Mouse (Mus musculus) heart, embryonic 13.5 days (tissue): ENCODE measurements around the gene 4933402N03Rik. TPM values are rescaled to one million over a fixed set of nuclear protein-coding genes. Genes with fewer than 3 reads are reported as not detected.

ENCODE experiments used
- ATAC-seq: fragments of 200-750 bp; cut with Nextera tagmentation; 2 replicates; pipeline ENCODE4 v1.8.0; 2017; ENCODE audit warnings: moderate TSS enrichment; ENCODE audit not compliant: insufficient number of reproducible peaks, low FRiP score, low TSS enrichment; ENCODE audit errors: extremely low read depth
- H3K27ac ChIP-seq: fragments of 300-500 bp; sonication (generic); replicated peaks from 2 replicates; pipeline ENCODE4 v1.5.1; 2015; ENCODE audit warnings: moderate library complexity, mild to moderate bottlenecking, inconsistent platforms
- H3K27me3 ChIP-seq: fragments of 300-500 bp; sonication (generic); replicated peaks from 2 replicates; pipeline ENCODE4 v1.6.1; 2015; ENCODE audit warnings: mild to moderate bottlenecking, inconsistent platforms
- H3K36me3 ChIP-seq: fragments of 300-500 bp; sonication (generic); 2 replicates; pipeline ENCODE4 v1.6.1; 2015; ENCODE audit warnings: mild to moderate bottlenecking, inconsistent platforms
- H3K4me1 ChIP-seq: fragments of 300-500 bp; sonication (generic); 2 replicates; pipeline ENCODE4 v1.6.1; 2015; ENCODE audit warnings: inconsistent platforms
- H3K4me2 ChIP-seq: fragments of 300-500 bp; sonication (generic); 2 replicates; pipeline ENCODE4 v1.6.1; 2015; ENCODE audit warnings: inconsistent platforms, mild to moderate bottlenecking, moderate library complexity
- H3K4me3 ChIP-seq: fragments of 300-500 bp; sonication (generic); 2 replicates; pipeline ENCODE4 v1.5.1; 2015; ENCODE audit warnings: moderate library complexity, mild to moderate bottlenecking, inconsistent platforms
- H3K9ac ChIP-seq: fragments of 300-500 bp; sonication (generic); 2 replicates; pipeline ENCODE4 v1.6.1; 2015; ENCODE audit warnings: inconsistent platforms, mild to moderate bottlenecking, moderate library complexity
- H3K9me3 ChIP-seq: fragments of 300-500 bp; sonication (generic); 2 replicates; pipeline ENCODE4 v1.6.1; 2016; ENCODE audit warnings: inconsistent platforms
- WGBS: fragments of 180-500 bp; shearing (Covaris S2); methylation state at CpG from one replicate; pipeline ENCODE4 v1.1.7; 2015; ENCODE audit warnings: mixed read lengths; 5-methylcytosine and 5-hydroxymethylcytosine counted together
- polyA plus RNA-seq: library from polyadenylated mRNA; unstranded; fragments of >200 nt; fragmentation: Nextera tagmentation; extraction: Ambion mirVana; gene quantifications from 2 replicates; pipeline ENCODE4 v1.2.1, GENCODE M21; 2015

The 4933402N03Rik gene
- not detected in 2 replicates for polyA plus RNA-seq

- 0 out of 2 replicates have a peak, but pooled peaks cover 4% of the 10 kb centered on the region for H3K27me3 ChIP-seq
- H3K9me3 ChIP-seq = no peaks in the 10 kb centered on the region
- H3K27ac ChIP-seq = no peak within 1 kb of the TSS
- no peak within 1 kb of the TSS for H3K9ac ChIP-seq
- no peaks in the 10 kb centered on the region for H3K4me1 ChIP-seq
- WGBS = 77% methylated on average over 2 of the region's 2 CpGs
- no peaks in the 10 kb centered on the region for H3K36me3 ChIP-seq
- H3K4me3 ChIP-seq = no peak within 1 kb of the TSS
- no peak for ATAC-seq
- H3K4me2 ChIP-seq = no peak within 1 kb of the TSS
Observed at GRCm38 (mm10) chr7:131146214-131146613, at the start of gene 4933402N03Rik. TSS of gene 4933402N03Rik (minus strand) at chr7:131146314.

GRCm38 (mm10) chr7:131187996-131188395, 41.9 kb upstream of the 4933402N03Rik start:
- no peak for ATAC-seq

GRCm38 (mm10) chr7:131187047-131187446, 40.9 kb upstream of the 4933402N03Rik start:
- no peaks in the 10 kb centered on the region for H3K4me1 ChIP-seq
- H3K27ac ChIP-seq = no peak overlapping the region
- no peak for ATAC-seq
- peaks cover 9% of the 10 kb centered on the region for H3K27me3 ChIP-seq
- H3K4me2 ChIP-seq = no peak overlapping the region
- no peak overlapping the region for H3K4me3 ChIP-seq
- no peaks in the 10 kb centered on the region for H3K36me3 ChIP-seq
- no peaks in the 10 kb centered on the region for H3K9me3 ChIP-seq
- 65% methylated on average over 8 of the region's 8 CpGs for WGBS
- H3K9ac ChIP-seq = no peak overlapping the region

More at GRCm38 (mm10) chr7:131187996-131188395, 41.9 kb upstream of the 4933402N03Rik start:
- Histone ChIP-seq H3K36me3 (no peaks in the 10 kb centered on the region), H3K9ac (no peak overlapping the region), H3K27ac (no peak overlapping the region), H3K4me3 (no peak overlapping the region), H3K4me2 (no peak overlapping the region), H3K4me1 (no peaks in the 10 kb centered on the region), H3K9me3 (no peaks in the 10 kb centered on the region), H3K27me3 (peaks cover 9% of the 10 kb centered on the region)
- 85% methylated on average over 14 of the region's 14 CpGs for WGBS

GRCm38 (mm10) chr7:131184339-131184738, 38.2 kb upstream of the 4933402N03Rik start:
- H3K4me3 ChIP-seq = no peak overlapping the region
- no peak for ATAC-seq
- 59% methylated on average over 8 of the region's 8 CpGs for WGBS
- H3K9me3 ChIP-seq = no peaks in the 10 kb centered on the region
- H3K36me3 ChIP-seq = no peaks in the 10 kb centered on the region
- H3K4me1 ChIP-seq = no peaks in the 10 kb centered on the region
- H3K9ac ChIP-seq = no peak overlapping the region
- peaks cover 9% of the 10 kb centered on the region for H3K27me3 ChIP-seq
- no peak overlapping the region for H3K4me2 ChIP-seq
- H3K27ac ChIP-seq = no peak overlapping the region

GRCm38 (mm10) chr7:131182685-131183084, 36.6 kb upstream of the 4933402N03Rik start:
- no peak; the same call in 1 of the 2 replicates for ATAC-seq
- Histone ChIP-seq H3K36me3 (no peaks in the 10 kb centered on the region), H3K9ac (no peak overlapping the region), H3K4me3 (no peak overlapping the region), H3K4me2 (no peak overlapping the region), H3K27me3 (peaks cover 9% of the 10 kb centered on the region), H3K27ac (no peak overlapping the region), H3K4me1 (no peaks in the 10 kb centered on the region), H3K9me3 (no peaks in the 10 kb centered on the region)
- 37% methylated on average over 4 of the region's 4 CpGs for WGBS

- no peaks in the 10 kb centered on the region for H3K9me3 ChIP-seq
- no peak within 1 kb of the TSS for H3K9ac ChIP-seq
- no peaks in the 10 kb centered on the region for H3K4me1 ChIP-seq
- no peak for ATAC-seq
- H3K27ac ChIP-seq = no peak within 1 kb of the TSS
- whole genome bisulfite sequencing = 84% methylated on average over 9 of the region's 9 CpGs
- no peak within 1 kb of the TSS for H3K4me2 ChIP-seq
- no peak within 1 kb of the TSS for H3K4me3 ChIP-seq
- H3K36me3 ChIP-seq = no peaks in the 10 kb centered on the region
- H3K27me3 ChIP-seq = no peaks in the 10 kb centered on the region
Observed at GRCm38 (mm10) chr7:131174121-131174520, 28.0 kb upstream of the 4933402N03Rik start, which contains the start of gene 5430419D17Rik. TSS of gene 5430419D17Rik (plus strand) at chr7:131174402.

- no peak overlapping the region for H3K9ac ChIP-seq
Observed at GRCm38 (mm10) chr7:131169099-131169498, 23.0 kb upstream of the 4933402N03Rik start.

GRCm38 (mm10) chr7:131167771-131168170, 21.7 kb upstream of the 4933402N03Rik start:
- no peak for ATAC-seq
- H3K27ac ChIP-seq = no peak overlapping the region
- no peaks in the 10 kb centered on the region for H3K27me3 ChIP-seq
- no peaks in the 10 kb centered on the region for H3K4me1 ChIP-seq
- no peaks in the 10 kb centered on the region for H3K36me3 ChIP-seq
- no peak overlapping the region for H3K4me2 ChIP-seq
- H3K9me3 ChIP-seq = no peaks in the 10 kb centered on the region
- WGBS = 68% methylated on average over 3 of the region's 3 CpGs
- no peak overlapping the region for H3K4me3 ChIP-seq
- H3K9ac ChIP-seq = no peak overlapping the region

More at GRCm38 (mm10) chr7:131169099-131169498, 23.0 kb upstream of the 4933402N03Rik start:
- Histone ChIP-seq H3K4me3 (no peak overlapping the region), H3K9me3 (no peaks in the 10 kb centered on the region), H3K36me3 (no peaks in the 10 kb centered on the region), H3K27me3 (no peaks in the 10 kb centered on the region), H3K27ac (no peak overlapping the region), H3K4me1 (no peaks in the 10 kb centered on the region), H3K4me2 (no peak overlapping the region)
- ATAC-seq = no peak
- WGBS = 49% methylated on average over 2 of the region's 2 CpGs

- Histone ChIP-seq H3K4me3 (no peak overlapping the region), H3K9ac (no peak overlapping the region), H3K4me1 (no peaks in the 10 kb centered on the region), H3K9me3 (no peaks in the 10 kb centered on the region), H3K27ac (no peak overlapping the region), H3K27me3 (no peaks in the 10 kb centered on the region), H3K4me2 (no peak overlapping the region), H3K36me3 (no peaks in the 10 kb centered on the region)
- no peak for ATAC-seq
- 57% methylated on average over 7 of the region's 7 CpGs for WGBS
Observed at GRCm38 (mm10) chr7:131162251-131162650, 16.1 kb upstream of the 4933402N03Rik start.

GRCm38 (mm10) chr7:131153044-131153443, 6.9 kb upstream of the 4933402N03Rik start:
- Histone ChIP-seq H3K9me3 (no peaks in the 10 kb centered on the region), H3K27me3 (peaks cover 4% of the 10 kb centered on the region; the same call in 1 of the 2 replicates), H3K4me2 (no peak overlapping the region), H3K9ac (no peak overlapping the region), H3K4me3 (no peak overlapping the region), H3K27ac (no peak overlapping the region), H3K36me3 (no peaks in the 10 kb centered on the region), H3K4me1 (peaks cover 6% of the 10 kb centered on the region; the same call in 1 of the 2 replicates)
- ATAC-seq = no peak
- 62% methylated on average over 5 of the region's 5 CpGs for WGBS

GRCm38 (mm10) chr7:131150179-131150578, 4.1 kb upstream of the 4933402N03Rik start:
- Histone ChIP-seq H3K27me3 (peaks cover 4% of the 10 kb centered on the region; the same call in 1 of the 2 replicates), H3K27ac (no peak overlapping the region), H3K9ac (no peak overlapping the region), H3K36me3 (no peaks in the 10 kb centered on the region), H3K9me3 (no peaks in the 10 kb centered on the region), H3K4me2 (no peak overlapping the region), H3K4me1 (peaks cover 6% of the 10 kb centered on the region; the same call in 1 of the 2 replicates), H3K4me3 (no peak overlapping the region)
- 74% methylated on average over 3 of the region's 3 CpGs for WGBS
- ATAC-seq = no peak

- H3K9ac ChIP-seq = no peak overlapping the region
- no peak overlapping the region for H3K4me3 ChIP-seq
- peaks cover 3% of the 10 kb centered on the region; the same call in 1 of the 2 replicates for H3K9me3 ChIP-seq
- no peak overlapping the region for H3K4me2 ChIP-seq
- H3K4me1 ChIP-seq = peaks cover 3% of the 10 kb centered on the region; the same call in 1 of the 2 replicates
- WGBS = 64% methylated on average over 3 of the region's 3 CpGs
- H3K27ac ChIP-seq = no peak overlapping the region
- H3K36me3 ChIP-seq = no peaks in the 10 kb centered on the region
- ATAC-seq = no peak
- H3K27me3 ChIP-seq = peaks cover 35% of the 10 kb centered on the region
Observed at GRCm38 (mm10) chr7:131133181-131133580, 12.9 kb downstream of the 4933402N03Rik start.
